Comparison of ENCODE assay signal across 8 mouse cellular contexts in genomic region chr19:45030111-45030510, GRCm38 (mm10). TPM values are rescaled to one million over a fixed set of nuclear protein-coding genes. Genes with fewer than 3 reads are reported as not detected.
A peak's percentile ranks its signal among the peaks of the same experiment; 100 is the strongest.
DNase-seq lines count a peak whose midpoint lies in the region; ATAC-seq and TF ChIP-seq lines count a peak whose summit lies in the region.

No protein-coding gene starts in this region.

- peak overlapping the region; percentile 66 to 74 for H3K4me3 ChIP-seq in MEL (ENCODE audit: control insufficient read depth in 1 of 2, insufficient read depth in 1 of 2, low read depth in 2 of 2, low read length in 2 of 2)
- no peak overlapping the region for H3K4me3 ChIP-seq in limb, embryonic 11.5 days (ENCODE audit: low read depth, low read length)
- H3K4me3 ChIP-seq in midbrain, embryonic 16.5 days (ENCODE audit: low read depth, low read length), result no peak overlapping the region

- TF ChIP-seq RAD21 in MEL (IDR thresholded peaks at IDR 0.05; ENCODE audit: low read depth, low read length), result peak; percentile 31

- TF ChIP-seq CTCF in MEL (IDR thresholded peaks at IDR 0.05 in 2 of 3, conservative IDR thresholded peaks at IDR 0.05 in 1 of 3; ENCODE audit: control insufficient read depth in 1 of 3, insufficient read depth in 1 of 3, low read depth in 2 of 3, low read length in 3 of 3, poor library complexity in 1 of 3, severe bottlenecking in 1 of 3), result peak; percentile 88 to 100 (median 89)

- intact Hi-C loops in left cerebral cortex, postnatal 4 days (cut with DNase I), result no loop called here
- intact Hi-C loops in left cerebral cortex, postnatal 14 days (cut with DNase I), result loop anchor here (2.0 to 5.0 kb wide), 2 partner anchors 17 to 43 kb away; partner anchors contain the start of gene Sema4g

- H3K27me3 ChIP-seq in MEL (ENCODE audit: control insufficient read depth in 1 of 2, insufficient read depth in 2 of 2, low read length in 2 of 2), result no peaks in the 10 kb centered on the region
- H3K27me3 ChIP-seq in limb, embryonic 11.5 days (ENCODE audit: control insufficient read depth, insufficient read depth, low read length), result no peaks in the 10 kb centered on the region
- H3K27me3 ChIP-seq in midbrain, embryonic 16.5 days (ENCODE audit: control insufficient read depth, insufficient read depth, low read depth, low read length), result no peaks in the 10 kb centered on the region

- no peaks in the 10 kb centered on the region for H3K9me3 ChIP-seq in MEL (replicated peaks; ENCODE audit: insufficient read depth, low read length)
- no peaks in the 10 kb centered on the region for H3K9me3 ChIP-seq in limb, embryonic 11.5 days (ENCODE audit: control insufficient read depth, low read length)
- H3K9me3 ChIP-seq in midbrain, embryonic 16.5 days (replicated peaks; ENCODE audit: control insufficient read depth, low read length, poor library complexity, severe bottlenecking), result no peaks in the 10 kb centered on the region

- peak; percentile 74 for DNase-seq in left cerebral cortex, postnatal 4 days
- DNase-seq in left cerebral cortex, postnatal 14 days (ENCODE audit: low spot score in 2 of 2), result no peak
- peak; percentile 88 for DNase-seq in MEL (ENCODE audit: low read depth, low spot score)
- peak; percentile 83 to 88 for DNase-seq in cerebellum, postnatal 10 days
- peak; percentile 78 for DNase-seq in limb, embryonic 11.5 days (ENCODE audit: low spot score)

- peaks cover 8 to 22% of the 10 kb centered on the region in 2 experiments for H3K4me1 ChIP-seq in MEL (ENCODE audit: control insufficient read depth in 1 of 2, insufficient read depth in 2 of 2, low read length in 2 of 2)
- 0 out of 2 replicates have a peak, but pooled peaks cover 3% of the 10 kb centered on the region for H3K4me1 ChIP-seq in limb, embryonic 11.5 days (ENCODE audit: control insufficient read depth, insufficient read depth, low read length)
- H3K4me1 ChIP-seq in midbrain, embryonic 16.5 days (ENCODE audit: control insufficient read depth, insufficient read depth, low read length), result 0 out of 2 replicates have a peak, but pooled peaks cover 2% of the 10 kb centered on the region

- TF ChIP-seq POLR2A in MEL (IDR thresholded peaks at IDR 0.05; ENCODE audit: control insufficient read depth in 1 of 2, insufficient read depth in 1 of 2, low read depth in 1 of 2, low read length in 2 of 2, poor library complexity in 1 of 2), result no peak

- no peak for TF ChIP-seq EP300 in MEL (IDR thresholded peaks at IDR 0.05; ENCODE audit: low read depth in 1 of 2, low read length in 2 of 2)

- H3K9ac ChIP-seq in MEL (ENCODE audit: control insufficient read depth, low read depth, low read length, poor library complexity, severe bottlenecking), result peak overlapping the region; percentile 66
- H3K9ac ChIP-seq in limb, embryonic 11.5 days (ENCODE audit: low read length), result no peak overlapping the region
- H3K9ac ChIP-seq in midbrain, embryonic 16.5 days (ENCODE audit: low read depth, low read length), result no peak overlapping the region

- peak; percentile 36 for ATAC-seq in granulocyte monocyte progenitor cell, adult 5-6 weeks (replicated peaks; ENCODE audit: poor library complexity, severe bottlenecking)
- no peak for ATAC-seq in limb, embryonic 11.5 days (ENCODE audit: insufficient number of reproducible peaks, low FRiP score, low TSS enrichment, low read depth)
- ATAC-seq in midbrain, embryonic 16.5 days, result peak; percentile 14; the same call in 1 of the 2 replicates
- ATAC-seq in megakaryocyte-erythroid progenitor cell, adult 5-6 weeks (replicated peaks; ENCODE audit: low FRiP score, low TSS enrichment, poor library complexity, severe bottlenecking), result no peak

- peak overlapping the region; percentile 25 for H3K27ac ChIP-seq in MEL (ENCODE audit: control insufficient read depth, low read depth, low read length)
- no peak overlapping the region for H3K27ac ChIP-seq in limb, embryonic 11.5 days (replicated peaks; ENCODE audit: low read depth, low read length)
- no peak overlapping the region for H3K27ac ChIP-seq in midbrain, embryonic 16.5 days (ENCODE audit: low read length)

- H3K79me2 ChIP-seq in MEL (ENCODE audit: control insufficient read depth, insufficient read depth, low read length, poor library complexity), result no peaks in the 10 kb centered on the region

- 26% methylated on average over 8 of the region's 8 CpGs for WGBS in limb, embryonic 11.5 days
- WGBS in midbrain, embryonic 16.5 days, result 38% methylated on average over 8 of the region's 8 CpGs

- no peak overlapping the region for H3K4me2 ChIP-seq in limb, embryonic 11.5 days (ENCODE audit: low read depth, severe bottlenecking)
- no peak overlapping the region for H3K4me2 ChIP-seq in midbrain, embryonic 16.5 days (ENCODE audit: low read length)

- H3K36me3 ChIP-seq in MEL (ENCODE audit: control insufficient read depth in 1 of 2, insufficient read depth in 2 of 2, low read length in 2 of 2), result peaks cover 0 to 10% of the 10 kb centered on the region in 2 experiments; a peak in 2 of 4 replicates
- H3K36me3 ChIP-seq in limb, embryonic 11.5 days (ENCODE audit: control insufficient read depth, insufficient read depth, low read length), result peaks cover 15% of the 10 kb centered on the region
- peaks cover 13% of the 10 kb centered on the region; the same call in 1 of the 2 replicates for H3K36me3 ChIP-seq in midbrain, embryonic 16.5 days (ENCODE audit: control insufficient read depth, insufficient read depth, low read length)

RNA-seq across cellular contexts. Expression of gene Pdzd7, which starts 15.4 kb away (rescaled TPM):
- total RNA-seq in left cerebral cortex, postnatal 4 days (2021), result 1 to 10 TPM; 8.0 to 8.2 TPM
- total RNA-seq in left cerebral cortex, postnatal 14 days (2021), result 1 to 10 TPM; 3.3 to 3.4 TPM
- 0.08 and 0.10 TPM in 2 replicates for total RNA-seq in MEL (2012; rRNA removed)
- polyA plus RNA-seq in MEL (2012; ENCODE audit: insufficient read depth in 1 of 2, insufficient read length in 2 of 2, low read depth in 1 of 2, low replicate concordance in 2 of 2, missing spikeins in 1 of 2), result under 1 TPM in 1 of 2 experiments, not detected in 1; 0.56 TPM
- 0.24 TPM in 1 of 2 replicates, not detected in the other for total RNA-seq in granulocyte monocyte progenitor cell, adult 5-6 weeks (2014; fragmentation: Nextera tagmentation)
- total RNA-seq in granulocyte monocyte progenitor cell, adult 5-6 weeks (2017), result not detected in 2 replicates
- 0.14 and 0.21 TPM in 2 replicates for polyA plus RNA-seq in limb, embryonic 11.5 days (2014; fragmentation: Nextera tagmentation; extraction: Ambion mirVana)
- 2.9 and 3.9 TPM in 2 replicates for polyA plus RNA-seq in midbrain, embryonic 16.5 days (2015; fragmentation: Nextera tagmentation; extraction: Ambion mirVana)
- total RNA-seq in megakaryocyte-erythroid progenitor cell, adult 5-6 weeks (2014; fragmentation: Nextera tagmentation), result not detected in 2 replicates
- total RNA-seq in megakaryocyte-erythroid progenitor cell, adult 5-6 weeks (2017), result not detected in 2 replicates

RNA-seq across cellular contexts. Expression of gene Lzts2, which starts 15.9 kb away (rescaled TPM):
- 10 to 100 TPM; 30.2 to 35.1 TPM for total RNA-seq in left cerebral cortex, postnatal 4 days (2021)
- total RNA-seq in left cerebral cortex, postnatal 14 days (2021), result 10 to 100 TPM; 28.9 to 31.6 TPM
- total RNA-seq in MEL (2012; rRNA removed), result 4.0 and 4.2 TPM in 2 replicates
- 10 to 100 TPM in 1 of 2 experiments, not detected in 1; 13.1 TPM for polyA plus RNA-seq in MEL (2012; ENCODE audit: insufficient read depth in 1 of 2, insufficient read length in 2 of 2, low read depth in 1 of 2, low replicate concordance in 2 of 2, missing spikeins in 1 of 2)
- 4.9 and 7.9 TPM in 2 replicates for total RNA-seq in granulocyte monocyte progenitor cell, adult 5-6 weeks (2014; fragmentation: Nextera tagmentation)
- total RNA-seq in granulocyte monocyte progenitor cell, adult 5-6 weeks (2017), result 6.9 and 9.9 TPM in 2 replicates
- polyA plus RNA-seq in limb, embryonic 11.5 days (2014; fragmentation: Nextera tagmentation; extraction: Ambion mirVana), result 64.4 and 71.7 TPM in 2 replicates
- 15.5 and 17.2 TPM in 2 replicates for polyA plus RNA-seq in midbrain, embryonic 16.5 days (2015; fragmentation: Nextera tagmentation; extraction: Ambion mirVana)
- total RNA-seq in megakaryocyte-erythroid progenitor cell, adult 5-6 weeks (2014; fragmentation: Nextera tagmentation), result 9.0 and 10.2 TPM in 2 replicates
- 7.8 and 7.9 TPM in 2 replicates for total RNA-seq in megakaryocyte-erythroid progenitor cell, adult 5-6 weeks (2017)

RNA-seq across cellular contexts. Expression of gene Sfxn3, which starts 17.2 kb away (rescaled TPM):
- 100 to 1,000 TPM; 108 to 128 TPM for total RNA-seq in left cerebral cortex, postnatal 4 days (2021)
- 100 to 1,000 TPM; 111 to 115 TPM for total RNA-seq in left cerebral cortex, postnatal 14 days (2021)
- 3.6 and 5.0 TPM in 2 replicates for total RNA-seq in MEL (2012; rRNA removed)
- polyA plus RNA-seq in MEL (2012; ENCODE audit: insufficient read depth in 1 of 2, insufficient read length in 2 of 2, low read depth in 1 of 2, low replicate concordance in 2 of 2, missing spikeins in 1 of 2), result 10 to 100 TPM in 1 of 2 experiments, not detected in 1; 10.6 TPM
- total RNA-seq in granulocyte monocyte progenitor cell, adult 5-6 weeks (2014; fragmentation: Nextera tagmentation), result 10.5 and 21.1 TPM in 2 replicates
- 3.7 and 5.3 TPM in 2 replicates for total RNA-seq in granulocyte monocyte progenitor cell, adult 5-6 weeks (2017)
- 11.9 and 12.4 TPM in 2 replicates for polyA plus RNA-seq in limb, embryonic 11.5 days (2014; fragmentation: Nextera tagmentation; extraction: Ambion mirVana)
- 95.9 and 101 TPM in 2 replicates for polyA plus RNA-seq in midbrain, embryonic 16.5 days (2015; fragmentation: Nextera tagmentation; extraction: Ambion mirVana)
- 10.6 and 23.4 TPM in 2 replicates for total RNA-seq in megakaryocyte-erythroid progenitor cell, adult 5-6 weeks (2014; fragmentation: Nextera tagmentation)
- total RNA-seq in megakaryocyte-erythroid progenitor cell, adult 5-6 weeks (2017), result 5.8 and 6.4 TPM in 2 replicates

RNA-seq across cellular contexts. Expression of gene Mrpl43, which starts 23.9 kb away (rescaled TPM):
- total RNA-seq in left cerebral cortex, postnatal 4 days (2021), result 10 to 100 TPM; 41.3 to 41.6 TPM
- total RNA-seq in left cerebral cortex, postnatal 14 days (2021), result 10 to 100 TPM; 41.2 to 44.6 TPM
- total RNA-seq in MEL (2012; rRNA removed), result 136 and 145 TPM in 2 replicates
- 100 to 1,000 TPM in 1 of 2 experiments, not detected in 1; 136 TPM for polyA plus RNA-seq in MEL (2012; ENCODE audit: insufficient read depth in 1 of 2, insufficient read length in 2 of 2, low read depth in 1 of 2, low replicate concordance in 2 of 2, missing spikeins in 1 of 2)
- 41.8 and 53.7 TPM in 2 replicates for total RNA-seq in granulocyte monocyte progenitor cell, adult 5-6 weeks (2014; fragmentation: Nextera tagmentation)
- 35.5 and 37.9 TPM in 2 replicates for total RNA-seq in granulocyte monocyte progenitor cell, adult 5-6 weeks (2017)
- 69.3 and 73.6 TPM in 2 replicates for polyA plus RNA-seq in limb, embryonic 11.5 days (2014; fragmentation: Nextera tagmentation; extraction: Ambion mirVana)
- polyA plus RNA-seq in midbrain, embryonic 16.5 days (2015; fragmentation: Nextera tagmentation; extraction: Ambion mirVana), result 88.6 and 92.9 TPM in 2 replicates
- 32.2 and 48.4 TPM in 2 replicates for total RNA-seq in megakaryocyte-erythroid progenitor cell, adult 5-6 weeks (2014; fragmentation: Nextera tagmentation)
- total RNA-seq in megakaryocyte-erythroid progenitor cell, adult 5-6 weeks (2017), result 26.3 and 29.0 TPM in 2 replicates

RNA-seq across cellular contexts. Expression of gene Twnk, which starts 24.6 kb away (rescaled TPM):
- 10 to 100 TPM; 16.0 to 17.3 TPM for total RNA-seq in left cerebral cortex, postnatal 4 days (2021)
- 10 to 100 TPM; 13.2 to 14.7 TPM for total RNA-seq in left cerebral cortex, postnatal 14 days (2021)
- 35.9 and 37.5 TPM in 2 replicates for total RNA-seq in MEL (2012; rRNA removed)
- 10 to 100 TPM in 1 of 2 experiments, not detected in 1; 55.6 TPM for polyA plus RNA-seq in MEL (2012; ENCODE audit: insufficient read depth in 1 of 2, insufficient read length in 2 of 2, low read depth in 1 of 2, low replicate concordance in 2 of 2, missing spikeins in 1 of 2)
- 27.9 and 30.2 TPM in 2 replicates for total RNA-seq in granulocyte monocyte progenitor cell, adult 5-6 weeks (2014; fragmentation: Nextera tagmentation)
- 20.1 and 23.0 TPM in 2 replicates for total RNA-seq in granulocyte monocyte progenitor cell, adult 5-6 weeks (2017)
- 19.0 and 25.4 TPM in 2 replicates for polyA plus RNA-seq in limb, embryonic 11.5 days (2014; fragmentation: Nextera tagmentation; extraction: Ambion mirVana)
- 13.6 and 16.0 TPM in 2 replicates for polyA plus RNA-seq in midbrain, embryonic 16.5 days (2015; fragmentation: Nextera tagmentation; extraction: Ambion mirVana)
- 32.5 and 37.0 TPM in 2 replicates for total RNA-seq in megakaryocyte-erythroid progenitor cell, adult 5-6 weeks (2014; fragmentation: Nextera tagmentation)
- total RNA-seq in megakaryocyte-erythroid progenitor cell, adult 5-6 weeks (2017), result 27.1 and 32.6 TPM in 2 replicates

Comparison
In these comparisons a context has a peak if more than half of its experiments do, and no peak if none do; other contexts are left out.
1. DNase-seq: peak in left cerebral cortex, postnatal 4 days (single experiment), MEL (single experiment), cerebellum, postnatal 10 days (2 of 2) and limb, embryonic 11.5 days (single experiment); none in left cerebral cortex, postnatal 14 days (0 of 2).
2. H3K4me3 ChIP-seq: peak in MEL (2 of 2); none in limb, embryonic 11.5 days (single experiment) and midbrain, embryonic 16.5 days (single experiment).
3. ATAC-seq: peak in granulocyte monocyte progenitor cell, adult 5-6 weeks (single experiment) and midbrain, embryonic 16.5 days (single experiment); none in limb, embryonic 11.5 days (single experiment) and megakaryocyte-erythroid progenitor cell, adult 5-6 weeks (single experiment).
4. RNA of gene Sfxn3, which starts 17.2 kb away (total RNA-seq): 108 to 128 TPM in left cerebral cortex, postnatal 4 days and 111 to 115 TPM in left cerebral cortex, postnatal 14 days; 5.8 to 23.4 TPM in megakaryocyte-erythroid progenitor cell, adult 5-6 weeks, 3.7 to 21.1 TPM in granulocyte monocyte progenitor cell, adult 5-6 weeks and 3.6 to 5.0 TPM in MEL; every median in the first group is over 4 times any median in the second.